Mouse (Mus musculus): ENCODE measurements around the gene Il1rn. TPM values are rescaled to one million over a fixed set of nuclear protein-coding genes. Genes with fewer than 3 reads are reported as not detected.

The Il1rn gene
- polyA plus RNA-seq, 1 experiment, result not detected

GRCm38 (mm10) chr2:24335333-24335732, 1.3 kb upstream of the Il1rn start:
- Histone ChIP-seq H3K27ac (ENCODE audit: control insufficient read depth, insufficient read depth, low read depth, low read length) (no peak overlapping the region), H3K27me3 (ENCODE audit: control insufficient read depth, insufficient read depth, low read length) (no peaks in the 10 kb centered on the region), H3K4me1 (ENCODE audit: control insufficient read depth, insufficient read depth, low read length) (no peaks in the 10 kb centered on the region), H3K4me3 (ENCODE audit: control insufficient read depth, low read depth, low read length) (no peak overlapping the region), H3K36me3 (ENCODE audit: control insufficient read depth, insufficient read depth, low read length) (no peaks in the 10 kb centered on the region)
- TF ChIP-seq CTCF (IDR thresholded peaks at IDR 0.05; ENCODE audit: control insufficient read depth, insufficient read depth, insufficient replicate concordance, low read depth, low read length), result no peak

- no peaks in the 10 kb centered on the region for H3K27me3 ChIP-seq (ENCODE audit: control insufficient read depth, insufficient read depth, low read length)
- no peak overlapping the region for H3K27ac ChIP-seq (ENCODE audit: control insufficient read depth, insufficient read depth, low read depth, low read length)
- no peak overlapping the region for H3K4me3 ChIP-seq (ENCODE audit: control insufficient read depth, low read depth, low read length)
- H3K4me1 ChIP-seq (ENCODE audit: control insufficient read depth, insufficient read depth, low read length), result no peaks in the 10 kb centered on the region
- TF ChIP-seq CTCF (IDR thresholded peaks at IDR 0.05; ENCODE audit: control insufficient read depth, insufficient read depth, insufficient replicate concordance, low read depth, low read length) (no peak), POLR2A (IDR thresholded peaks at IDR 0.05; ENCODE audit: control insufficient read depth, low read depth, low read length) (no peak)
- H3K36me3 ChIP-seq (ENCODE audit: control insufficient read depth, insufficient read depth, low read length), result no peaks in the 10 kb centered on the region
Measured at GRCm38 (mm10) chr2:24341395-24341885, 4.8 kb downstream of the Il1rn start.

DNA sequence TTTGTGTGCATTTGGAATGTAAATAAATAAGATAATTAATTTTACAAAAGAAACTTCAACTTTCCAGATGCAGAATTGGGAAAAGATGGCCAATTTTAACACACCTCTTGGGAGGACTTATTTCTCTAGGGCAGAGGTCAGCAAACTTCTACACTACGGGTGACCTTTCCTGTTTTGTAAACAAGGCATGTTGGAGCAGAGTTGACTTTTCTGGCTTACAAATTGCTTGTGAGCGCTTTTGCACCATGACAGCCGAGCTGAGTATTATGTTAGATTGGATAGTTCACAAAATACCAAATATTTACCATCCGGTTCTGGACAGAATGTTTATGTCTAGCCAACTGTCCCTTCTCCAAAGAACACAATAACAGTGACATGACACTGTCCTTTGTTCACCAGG, 8.0 kb downstream of the Il1rn start:
- H3K4me1 ChIP-seq (ENCODE audit: control insufficient read depth, insufficient read depth, low read length), result no peaks in the 10 kb centered on the region
- no peaks in the 10 kb centered on the region for H3K36me3 ChIP-seq (ENCODE audit: control insufficient read depth, insufficient read depth, low read length)
- no peak overlapping the region for H3K4me3 ChIP-seq (ENCODE audit: control insufficient read depth, low read depth, low read length)
- H3K27me3 ChIP-seq (ENCODE audit: control insufficient read depth, insufficient read depth, low read length), result no peaks in the 10 kb centered on the region
- no peak for TF ChIP-seq CTCF (IDR thresholded peaks at IDR 0.05; ENCODE audit: control insufficient read depth, insufficient read depth, insufficient replicate concordance, low read depth, low read length)
- TF ChIP-seq POLR2A (IDR thresholded peaks at IDR 0.05; ENCODE audit: control insufficient read depth, low read depth, low read length), result no peak
- H3K27ac ChIP-seq (ENCODE audit: control insufficient read depth, insufficient read depth, low read depth, low read length), result no peak overlapping the region

DNA sequence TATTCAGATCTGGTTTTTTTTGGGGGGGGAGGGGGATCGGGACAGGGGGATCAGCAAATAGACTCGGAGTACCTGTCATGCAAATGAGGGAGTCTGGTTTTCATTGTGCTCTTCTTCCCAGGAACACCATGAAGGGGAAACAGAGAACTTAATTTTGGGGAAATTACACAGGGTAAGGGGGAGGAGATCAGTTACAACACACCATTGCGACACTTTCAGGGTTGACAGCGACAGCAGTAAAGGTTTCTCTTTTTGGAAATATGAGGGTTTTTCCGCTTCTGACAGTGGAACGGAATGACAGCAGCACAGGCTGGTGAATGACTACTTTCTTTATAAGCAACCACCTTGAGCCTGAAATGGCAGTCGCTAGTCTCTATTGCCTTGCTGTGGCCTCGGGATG, 8.4 kb downstream of the Il1rn start:
- Histone ChIP-seq H3K27me3 (ENCODE audit: control insufficient read depth, insufficient read depth, low read length) (no peaks in the 10 kb centered on the region), H3K36me3 (ENCODE audit: control insufficient read depth, insufficient read depth, low read length) (no peaks in the 10 kb centered on the region), H3K4me3 (ENCODE audit: control insufficient read depth, low read depth, low read length) (no peak overlapping the region), H3K4me1 (ENCODE audit: control insufficient read depth, insufficient read depth, low read length) (no peaks in the 10 kb centered on the region), H3K27ac (ENCODE audit: control insufficient read depth, insufficient read depth, low read depth, low read length) (no peak overlapping the region)
- no peak for TF ChIP-seq CTCF (IDR thresholded peaks at IDR 0.05; ENCODE audit: control insufficient read depth, insufficient read depth, insufficient replicate concordance, low read depth, low read length)
- TF ChIP-seq POLR2A (IDR thresholded peaks at IDR 0.05; ENCODE audit: control insufficient read depth, low read depth, low read length), result no peak

DNA sequence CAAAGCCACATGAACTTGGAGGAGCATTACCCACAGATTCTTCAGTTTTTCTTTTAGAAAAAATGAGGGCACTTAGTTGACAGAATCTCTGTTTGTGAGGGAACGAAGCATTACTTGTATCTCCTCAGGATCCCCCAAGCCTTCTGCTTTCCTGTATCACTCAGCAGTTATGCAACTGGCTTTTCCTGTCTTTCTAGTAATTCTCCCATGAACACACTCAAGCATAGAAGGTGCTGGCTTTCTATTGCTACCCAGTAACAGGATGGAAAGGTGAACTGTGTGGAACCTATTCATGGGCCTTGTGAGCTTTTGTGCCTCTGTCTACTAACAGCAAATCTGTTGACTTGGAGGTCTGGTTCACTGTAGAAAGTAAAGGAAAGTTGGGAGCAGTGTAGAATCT, 11.3 kb downstream of the Il1rn start:
- Histone ChIP-seq H3K36me3 (ENCODE audit: control insufficient read depth, insufficient read depth, low read length) (no peaks in the 10 kb centered on the region), H3K4me1 (ENCODE audit: control insufficient read depth, insufficient read depth, low read length) (no peaks in the 10 kb centered on the region), H3K4me3 (ENCODE audit: control insufficient read depth, low read depth, low read length) (no peak overlapping the region), H3K27ac (ENCODE audit: control insufficient read depth, insufficient read depth, low read depth, low read length) (no peak overlapping the region), H3K27me3 (ENCODE audit: control insufficient read depth, insufficient read depth, low read length) (no peaks in the 10 kb centered on the region)
- TF ChIP-seq CTCF (IDR thresholded peaks at IDR 0.05; ENCODE audit: control insufficient read depth, insufficient read depth, insufficient replicate concordance, low read depth, low read length) (no peak), POLR2A (IDR thresholded peaks at IDR 0.05; ENCODE audit: control insufficient read depth, low read depth, low read length) (no peak)

GRCm38 (mm10) chr2:24351159-24351558, 14.5 kb downstream of the Il1rn start:
- TF ChIP-seq CTCF (IDR thresholded peaks at IDR 0.05; ENCODE audit: control insufficient read depth, insufficient read depth, insufficient replicate concordance, low read depth, low read length), result no peak
- H3K4me1 ChIP-seq (ENCODE audit: control insufficient read depth, insufficient read depth, low read length), result no peaks in the 10 kb centered on the region
- H3K27me3 ChIP-seq (ENCODE audit: control insufficient read depth, insufficient read depth, low read length), result no peaks in the 10 kb centered on the region
- H3K27ac ChIP-seq (ENCODE audit: control insufficient read depth, insufficient read depth, low read depth, low read length), result no peak overlapping the region
- no peaks in the 10 kb centered on the region for H3K36me3 ChIP-seq (ENCODE audit: control insufficient read depth, insufficient read depth, low read length)
- no peak overlapping the region for H3K4me3 ChIP-seq (ENCODE audit: control insufficient read depth, low read depth, low read length)

DNA sequence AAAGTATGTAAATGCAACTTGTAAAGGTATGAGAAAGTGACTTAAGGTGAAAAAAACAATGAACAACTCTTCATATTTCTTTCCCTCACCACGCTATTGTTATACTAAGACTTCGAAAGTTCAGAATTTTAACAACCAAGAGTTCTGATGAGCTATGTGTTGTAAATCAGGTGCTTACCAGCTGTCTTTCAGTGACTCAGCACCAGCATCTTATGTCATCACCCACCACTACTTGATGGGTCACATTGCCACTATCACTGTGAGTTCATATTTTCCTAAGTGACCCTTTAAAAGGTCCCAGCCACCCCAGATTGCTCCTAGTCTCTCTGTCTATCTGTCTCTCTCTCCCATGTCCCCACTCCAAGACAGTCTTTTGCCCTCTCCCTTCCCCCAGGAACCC, 16.4 kb downstream of the Il1rn start:
- H3K36me3 ChIP-seq (ENCODE audit: control insufficient read depth, insufficient read depth, low read length), result no peaks in the 10 kb centered on the region
- no peaks in the 10 kb centered on the region for H3K4me1 ChIP-seq (ENCODE audit: control insufficient read depth, insufficient read depth, low read length)
- TF ChIP-seq CTCF (IDR thresholded peaks at IDR 0.05; ENCODE audit: control insufficient read depth, insufficient read depth, insufficient replicate concordance, low read depth, low read length), result no peak
- TF ChIP-seq POLR2A (IDR thresholded peaks at IDR 0.05; ENCODE audit: control insufficient read depth, low read depth, low read length), result no peak
- H3K27me3 ChIP-seq (ENCODE audit: control insufficient read depth, insufficient read depth, low read length), result no peaks in the 10 kb centered on the region
- no peak overlapping the region for H3K27ac ChIP-seq (ENCODE audit: control insufficient read depth, insufficient read depth, low read depth, low read length)
- H3K4me3 ChIP-seq (ENCODE audit: control insufficient read depth, low read depth, low read length), result no peak overlapping the region

- no peak for TF ChIP-seq CTCF (IDR thresholded peaks at IDR 0.05; ENCODE audit: control insufficient read depth, insufficient read depth, insufficient replicate concordance, low read depth, low read length)
- TF ChIP-seq POLR2A (IDR thresholded peaks at IDR 0.05; ENCODE audit: control insufficient read depth, low read depth, low read length), result no peak
- Histone ChIP-seq H3K27me3 (ENCODE audit: control insufficient read depth, insufficient read depth, low read length) (no peaks in the 10 kb centered on the region), H3K27ac (ENCODE audit: control insufficient read depth, insufficient read depth, low read depth, low read length) (no peak overlapping the region), H3K4me3 (ENCODE audit: control insufficient read depth, low read depth, low read length) (no peak overlapping the region), H3K4me1 (ENCODE audit: control insufficient read depth, insufficient read depth, low read length) (no peaks in the 10 kb centered on the region), H3K36me3 (ENCODE audit: control insufficient read depth, insufficient read depth, low read length) (no peaks in the 10 kb centered on the region)
Measured at GRCm38 (mm10) chr2:24357642-24358041, 21.0 kb downstream of the Il1rn start.

All from testis, adult 2 months (tissue).